Mouse (Mus musculus): ENCODE results near the gene Ppp6r2. TPM values are rescaled to one million over a fixed set of nuclear protein-coding genes. Genes with fewer than 3 reads are reported as not detected.

Ppp6r2 gene
- 10 to 100 TPM; 22.0 to 22.6 TPM for polyA plus RNA-seq (2017; shearing (Covaris generic))

GRCm38 (mm10) chr15:89210915-89211715 lies at the start of gene Ppp6r2:
Gene Ppp6r2, plus strand, starts transcription at chr15:89211553.

GRCm38 (mm10) chr15:89180571-89181229 lies 30.7 kb upstream of the Ppp6r2 start, which contains the start of gene Plxnb2:
Gene Plxnb2, minus strand, starts transcription at chr15:89180788.

GRCm38 (mm10) chr15:89196313-89196706 lies 15.0 kb upstream of the Ppp6r2 start, which contains the start of gene Dennd6b:
Gene Dennd6b, minus strand, starts transcription at chr15:89196496.

GRCm38 (mm10) chr15:89315190-89315731 lies 103.9 kb downstream of the Ppp6r2 start, which contains the start of gene Sbf1:
Gene Sbf1, minus strand, starts transcription at chr15:89315311.

GRCm38 (mm10) chr15:89322670-89323522 lies 111.5 kb downstream of the Ppp6r2 start, which contains the start of gene Adm2:
Gene Adm2, plus strand, starts transcription at chr15:89322720.

GRCm38 (mm10) chr15:89334271-89334670 lies 122.9 kb downstream of the Ppp6r2 start, which contains the start of gene Miox:
Gene Miox, plus strand, starts transcription at chr15:89334398.

Other genes with a start within 250 kb of the Ppp6r2 start
- gene Mlc1, start 232.5 kb upstream of the Ppp6r2 start, polyA plus RNA-seq (2017; shearing (Covaris generic)): not detected
- gene Mov10l1, start 228.6 kb upstream of the Ppp6r2 start, polyA plus RNA-seq (2017; shearing (Covaris generic)): under 1 TPM in 1 of 2 experiments, not detected in 1; 0.52 TPM
- gene Panx2, start 151.8 kb upstream of the Ppp6r2 start, polyA plus RNA-seq (2017; shearing (Covaris generic)): under 1 TPM in 1 of 2 experiments, not detected in 1; 0.31 TPM
- gene Trabd, start 136.4 kb upstream of the Ppp6r2 start, polyA plus RNA-seq (2017; shearing (Covaris generic)): 10 to 100 TPM; 64.8 to 70.6 TPM
- 10 to 100 TPM; 34.8 to 38.1 TPM for gene Selenoo, start 122.5 kb upstream of the Ppp6r2 start, polyA plus RNA-seq (2017; shearing (Covaris generic))
- gene Tubgcp6, start 88.4 kb upstream of the Ppp6r2 start, polyA plus RNA-seq (2017; shearing (Covaris generic)): 10 to 100 TPM; 16.4 to 18.9 TPM
- 10 to 100 TPM; 26.7 to 34.8 TPM for gene Hdac10, start 82.9 kb upstream of the Ppp6r2 start, polyA plus RNA-seq (2017; shearing (Covaris generic))
- 1 to 10 TPM in 1 of 2 experiments, under 1 TPM in 1; 0.79 to 1.2 TPM for gene Mapk12, start 70.8 kb upstream of the Ppp6r2 start, polyA plus RNA-seq (2017; shearing (Covaris generic))
- gene Mapk11, start 61.9 kb upstream of the Ppp6r2 start, polyA plus RNA-seq (2017; shearing (Covaris generic)): 10 to 100 TPM; 37.3 to 55.9 TPM
- gene Plxnb2, start 30.8 kb upstream of the Ppp6r2 start, polyA plus RNA-seq (2017; shearing (Covaris generic)): 1 to 10 TPM; 2.0 to 2.7 TPM
- gene Dennd6b, start 15.1 kb upstream of the Ppp6r2 start, polyA plus RNA-seq (2017; shearing (Covaris generic)): 10 to 100 TPM; 19.1 TPM
- 100 to 1,000 TPM; 129 to 163 TPM for gene Sbf1, start 103.8 kb downstream of the Ppp6r2 start, polyA plus RNA-seq (2017; shearing (Covaris generic))
- gene Adm2, start 111.2 kb downstream of the Ppp6r2 start, polyA plus RNA-seq (2017; shearing (Covaris generic)): not detected
- gene Miox, start 122.8 kb downstream of the Ppp6r2 start, polyA plus RNA-seq (2017; shearing (Covaris generic)): 1 to 10 TPM in 1 of 2 experiments, not detected in 1; 1.0 TPM
- gene Lmf2, start 144.1 kb downstream of the Ppp6r2 start, polyA plus RNA-seq (2017; shearing (Covaris generic)): 10 to 100 TPM; 42.1 to 65.9 TPM
- gene Ncaph2, start 144.2 kb downstream of the Ppp6r2 start, polyA plus RNA-seq (2017; shearing (Covaris generic)): 100 to 1,000 TPM; 146 to 155 TPM
- 1 to 10 TPM; 8.1 to 8.4 TPM for gene Sco2, start 162.3 kb downstream of the Ppp6r2 start, polyA plus RNA-seq (2017; shearing (Covaris generic))
- 1 to 10 TPM in 1 of 2 experiments, under 1 TPM in 1; 0.50 to 1.5 TPM for gene Tymp, start 165.5 kb downstream of the Ppp6r2 start, polyA plus RNA-seq (2017; shearing (Covaris generic))
- gene Odf3b, start 167.7 kb downstream of the Ppp6r2 start, polyA plus RNA-seq (2017; shearing (Covaris generic)): 1 to 10 TPM in 1 of 2 experiments, under 1 TPM in 1; 0.93 to 1.6 TPM
- gene Klhdc7b, start 173.4 kb downstream of the Ppp6r2 start, polyA plus RNA-seq (2017; shearing (Covaris generic)): under 1 TPM in 1 of 2 experiments, not detected in 1; 0.18 TPM
- gene Syce3, start 198.9 kb downstream of the Ppp6r2 start, polyA plus RNA-seq (2017; shearing (Covaris generic)): under 1 TPM in 1 of 2 experiments, not detected in 1; 0.64 TPM
- under 1 TPM; 0.16 to 0.29 TPM for gene Cpt1b, start 214.3 kb downstream of the Ppp6r2 start, polyA plus RNA-seq (2017; shearing (Covaris generic))
- gene C730034F03Rik, start 218.0 kb downstream of the Ppp6r2 start, polyA plus RNA-seq (2017; shearing (Covaris generic)): 1 to 10 TPM; 5.8 to 7.9 TPM
- gene Gm44502, start 218.1 kb downstream of the Ppp6r2 start, polyA plus RNA-seq (2017; shearing (Covaris generic)): under 1 TPM in 1 of 2 experiments, not detected in 1; 0.20 TPM
- gene Chkb, start 218.4 kb downstream of the Ppp6r2 start, polyA plus RNA-seq (2017; shearing (Covaris generic)): 10 to 100 TPM; 93.2 to 94.4 TPM
- gene Mapk8ip2, start 242.4 kb downstream of the Ppp6r2 start, polyA plus RNA-seq (2017; shearing (Covaris generic)): under 1 TPM; 0.11 to 0.21 TPM